Mouse (Mus musculus) kidney, postnatal 0 days (tissue): ENCODE measurements around the gene Atad1. TPM values are rescaled to one million over a fixed set of nuclear protein-coding genes. Genes with fewer than 3 reads are reported as not detected.

ENCODE experiments used
- ATAC-seq: fragments of 200-750 bp; cut with Nextera tagmentation; replicated peaks from 2 replicates; pipeline ENCODE4 v1.8.0; 2017; ENCODE audit warnings: low read depth, moderate number of reproducible peaks, moderate TSS enrichment, moderate library complexity; ENCODE audit not compliant: low FRiP score
- DNase-seq: peaks from one replicate; pipeline ENCODE4 v3.0.0-alpha.2; 2016; ENCODE audit warnings: low spot score
- H3K27ac ChIP-seq: fragments of 300-500 bp; sonication (generic); 2 replicates; pipeline ENCODE4 v1.5.1; 2014; ENCODE audit warnings: mild to moderate bottlenecking
- H3K27me3 ChIP-seq: fragments of 300-500 bp; sonication (generic); 2 replicates; pipeline ENCODE4 v1.6.1; 2014; ENCODE audit warnings: low read length, mixed read lengths; ENCODE audit not compliant: insufficient read depth
- H3K36me3 ChIP-seq: fragments of 300-500 bp; sonication (generic); 2 replicates; pipeline ENCODE4 v1.6.1; 2014; ENCODE audit warnings: low read length, mixed read lengths; ENCODE audit not compliant: insufficient read depth
- H3K4me1 ChIP-seq: fragments of 300-500 bp; sonication (generic); replicated peaks from 2 replicates; pipeline ENCODE4 v1.6.1; 2014; ENCODE audit warnings: antibody characterized with exemption, low read length, mixed read lengths; ENCODE audit not compliant: insufficient read depth
- H3K4me2 ChIP-seq: fragments of 300-500 bp; sonication (generic); 2 replicates; pipeline ENCODE4 v1.6.1; 2014; ENCODE audit warnings: mild to moderate bottlenecking, low read length, moderate library complexity, mixed read lengths
- H3K4me3 ChIP-seq: fragments of 300-500 bp; sonication (generic); replicated peaks from 2 replicates; pipeline ENCODE4 v1.5.1; 2014; ENCODE audit warnings: low read depth, low read length
- H3K9ac ChIP-seq: fragments of 300-500 bp; sonication (generic); 2 replicates; pipeline ENCODE4 v1.6.1; 2014; ENCODE audit warnings: low read depth, low read length
- H3K9me3 ChIP-seq: fragments of 300-500 bp; sonication (generic); replicated peaks from 2 replicates; pipeline ENCODE4 v1.6.1; 2016; ENCODE audit warnings: low read length, inconsistent platforms, mixed read lengths
- CTCF ChIP-seq: IDR thresholded peaks from 2 replicates; pipeline ENCODE4 v1.5.1; 2016; ENCODE audit warnings: antibody characterized with exemption, low read depth, mild to moderate bottlenecking, moderate library complexity
- WGBS: fragments of 180-500 bp; shearing (Covaris S2); extraction: QIAGEN DNeasy Blood & Tissue Kit; methylation state at CpG from one replicate; pipeline ENCODE4 v1.1.7; 2014; 5-methylcytosine and 5-hydroxymethylcytosine counted together
- polyA plus RNA-seq: library from polyadenylated mRNA; unstranded; fragments of >200 nt; fragmentation: Nextera tagmentation; extraction: Ambion mirVana; gene quantifications from 2 replicates; pipeline ENCODE4 v1.2.1, GENCODE M21; 2015

The Atad1 gene
- polyA plus RNA-seq, 1 experiment from 2014 or later = 79.2 TPM

DNA sequence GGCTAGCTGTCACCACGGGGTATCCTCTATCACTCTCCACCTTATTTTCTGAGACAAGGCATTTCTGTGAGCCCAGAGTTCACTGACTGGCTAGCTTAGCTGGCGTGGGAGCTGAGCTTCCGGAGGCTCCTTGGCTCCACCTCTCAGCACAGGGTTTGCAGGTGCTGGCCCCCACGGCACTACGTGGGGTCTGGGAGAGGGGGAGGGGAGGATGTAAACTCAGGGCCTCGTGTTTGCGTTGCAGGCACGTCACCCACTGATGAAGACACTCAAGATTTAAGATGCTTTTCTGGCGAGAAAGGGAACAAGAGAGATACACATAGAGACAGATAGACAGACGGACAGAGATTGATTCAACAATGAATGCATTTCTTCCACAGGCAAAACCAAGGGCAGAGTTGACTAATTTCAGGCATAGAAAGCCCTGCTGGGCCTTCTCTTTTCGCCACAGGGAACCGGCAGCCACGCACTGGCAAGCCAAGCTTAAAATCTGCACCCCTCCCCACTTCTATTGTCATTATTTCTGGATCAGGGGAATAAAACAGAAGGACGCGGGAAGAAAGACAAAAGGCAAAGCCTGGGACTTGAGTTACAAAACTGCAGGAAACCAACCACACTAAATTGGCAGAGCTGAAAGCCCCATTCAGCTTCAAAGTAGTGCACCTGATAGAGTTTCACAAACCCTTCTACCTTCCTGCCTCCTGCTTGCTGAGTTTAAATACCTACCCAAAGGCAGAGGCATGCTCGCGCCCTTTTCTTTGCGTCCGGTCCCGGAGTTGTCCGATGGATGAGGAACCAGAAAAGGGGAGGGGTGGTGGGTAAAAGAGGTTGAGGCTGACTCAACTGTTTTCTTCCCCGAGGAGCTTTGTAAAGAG lies 12.9 kb downstream of the Atad1 start:
- no peaks in the 10 kb centered on the region for H3K4me1 ChIP-seq
- no peak for TF ChIP-seq CTCF
- ATAC-seq (no peak), DNase-seq (no peak)
- WGBS = 8% methylated on average over 22 of the region's 22 CpGs
- no peak overlapping the region for H3K4me3 ChIP-seq
- H3K27me3 ChIP-seq = no peaks in the 10 kb centered on the region
- no peak overlapping the region for H3K27ac ChIP-seq
- H3K9me3 ChIP-seq = no peaks in the 10 kb centered on the region
- H3K9ac ChIP-seq = no peak overlapping the region
- peak overlapping the region; percentile 8 for H3K4me2 ChIP-seq
- H3K36me3 ChIP-seq = no peaks in the 10 kb centered on the region

DNA sequence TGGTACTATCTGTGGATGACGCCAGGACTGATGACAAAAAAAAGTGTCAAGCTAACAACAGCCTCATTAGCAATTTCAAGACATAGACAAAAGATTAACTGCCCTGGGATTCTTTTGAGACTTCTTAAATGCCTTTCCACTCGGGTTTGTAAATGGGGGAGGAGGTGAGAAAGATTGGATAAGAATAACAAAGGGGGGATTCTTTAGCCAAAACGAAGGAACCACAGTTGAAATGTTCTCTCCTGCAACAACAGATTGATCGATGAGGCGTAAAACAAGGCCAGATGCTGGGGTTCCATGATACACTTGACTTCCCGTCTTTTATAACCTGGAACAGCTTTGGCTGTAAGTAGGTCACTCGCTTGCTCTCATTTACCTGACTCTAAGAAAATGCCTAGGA lies 15.8 kb downstream of the Atad1 start:
- Histone ChIP-seq H3K36me3 (no peaks in the 10 kb centered on the region), H3K9me3 (no peaks in the 10 kb centered on the region), H3K27ac (no peak overlapping the region), H3K27me3 (no peaks in the 10 kb centered on the region), H3K9ac (no peak overlapping the region), H3K4me3 (no peak overlapping the region), H3K4me1 (no peaks in the 10 kb centered on the region), H3K4me2 (no peak overlapping the region)
- WGBS = 11% methylated on average over 7 of the region's 7 CpGs
- ATAC-seq (no peak), DNase-seq (peak; percentile 42)
- TF ChIP-seq CTCF = no peak

DNA sequence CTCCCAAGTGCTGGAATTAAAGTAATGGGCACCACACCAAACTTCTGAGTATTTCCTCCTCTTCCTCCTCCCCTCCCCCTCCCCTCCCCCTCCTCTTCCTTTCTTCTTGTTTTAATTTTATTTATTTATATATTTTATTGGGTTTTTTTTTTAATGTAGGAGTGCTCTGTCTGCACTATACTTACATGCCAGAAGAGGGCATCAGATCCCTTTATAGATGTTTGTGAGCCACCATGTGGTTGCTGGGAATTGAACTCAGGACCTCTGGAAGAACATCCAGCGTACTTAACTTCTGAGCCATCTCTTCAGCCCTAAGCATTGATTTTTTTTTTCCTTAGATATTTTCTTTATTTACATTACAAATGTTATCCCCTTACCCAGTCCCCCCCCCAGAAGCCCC lies 19.3 kb downstream of the Atad1 start:
- H3K4me2 ChIP-seq = no peak overlapping the region
- no peaks in the 10 kb centered on the region for H3K27me3 ChIP-seq
- ATAC-seq = no peak
- TF ChIP-seq CTCF = 0 out of 2 replicates have a peak, but pooled peaks have one; percentile 22
- H3K4me1 ChIP-seq = no peaks in the 10 kb centered on the region
- no peak for DNase-seq
- H3K9me3 ChIP-seq = no peaks in the 10 kb centered on the region
- 97% methylated on average over 1 of the region's 1 CpGs for WGBS
- H3K27ac ChIP-seq = no peak overlapping the region
- no peak overlapping the region for H3K9ac ChIP-seq
- no peaks in the 10 kb centered on the region for H3K36me3 ChIP-seq
- H3K4me3 ChIP-seq = no peak overlapping the region

DNA sequence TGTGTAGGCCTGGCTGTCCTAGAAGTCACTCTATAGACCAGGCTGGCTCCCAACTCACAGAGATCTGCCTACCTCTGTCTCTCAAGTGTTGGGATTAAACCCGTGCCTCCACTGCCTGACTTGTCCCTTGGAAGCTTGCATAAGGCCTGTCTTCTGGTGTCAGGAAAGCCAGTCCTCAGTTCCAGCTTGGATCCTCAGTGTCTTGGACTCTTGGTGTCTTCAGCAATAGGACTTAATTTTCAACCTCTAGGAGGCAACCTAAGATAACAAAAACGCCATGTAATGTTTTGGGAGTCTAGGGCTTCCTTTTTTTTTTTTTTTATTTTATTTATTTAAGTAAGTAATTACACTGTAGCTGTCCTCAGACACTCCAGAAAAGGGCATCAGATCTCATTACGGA lies 22.0 kb downstream of the Atad1 start:
- peak; percentile 50 for TF ChIP-seq CTCF
- Histone ChIP-seq H3K4me2 (no peak overlapping the region), H3K9ac (no peak overlapping the region), H3K27me3 (no peaks in the 10 kb centered on the region), H3K4me3 (no peak overlapping the region), H3K36me3 (no peaks in the 10 kb centered on the region), H3K27ac (no peak overlapping the region), H3K4me1 (peaks cover 8% of the 10 kb centered on the region; the same call in 1 of the 2 replicates), H3K9me3 (no peaks in the 10 kb centered on the region)
- ATAC-seq (no peak), DNase-seq (peak; percentile 62)
- 53% methylated on average over 3 of the region's 3 CpGs for WGBS

DNA sequence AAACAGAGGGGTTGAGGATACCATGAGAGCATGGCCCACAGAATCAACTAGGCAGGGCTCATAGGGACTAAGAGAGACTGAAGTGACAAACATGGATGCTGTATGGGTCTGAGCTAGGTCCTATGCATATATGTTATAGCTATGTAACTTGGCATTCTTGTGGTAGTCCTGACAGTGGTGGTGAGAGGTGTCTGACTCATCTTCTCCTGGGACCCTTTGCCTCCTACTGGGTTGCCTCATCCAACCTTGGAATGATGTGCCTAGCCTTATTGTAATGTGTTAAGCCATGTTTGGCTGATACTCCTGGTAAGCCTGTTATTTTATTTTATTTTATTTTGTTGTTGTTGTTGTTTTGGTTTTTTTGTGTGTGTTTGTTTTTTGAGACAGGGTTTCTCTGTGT lies 23.9 kb downstream of the Atad1 start:
- peaks cover 13% of the 10 kb centered on the region for H3K4me1 ChIP-seq
- DNase-seq (no peak), ATAC-seq (no peak)
- H3K27ac ChIP-seq = no peak overlapping the region
- H3K9ac ChIP-seq = no peak overlapping the region
- H3K27me3 ChIP-seq = no peaks in the 10 kb centered on the region
- no peaks in the 10 kb centered on the region for H3K9me3 ChIP-seq
- no peak overlapping the region for H3K4me3 ChIP-seq
- no peak overlapping the region for H3K4me2 ChIP-seq
- H3K36me3 ChIP-seq = no peaks in the 10 kb centered on the region
- TF ChIP-seq CTCF = no peak

DNA sequence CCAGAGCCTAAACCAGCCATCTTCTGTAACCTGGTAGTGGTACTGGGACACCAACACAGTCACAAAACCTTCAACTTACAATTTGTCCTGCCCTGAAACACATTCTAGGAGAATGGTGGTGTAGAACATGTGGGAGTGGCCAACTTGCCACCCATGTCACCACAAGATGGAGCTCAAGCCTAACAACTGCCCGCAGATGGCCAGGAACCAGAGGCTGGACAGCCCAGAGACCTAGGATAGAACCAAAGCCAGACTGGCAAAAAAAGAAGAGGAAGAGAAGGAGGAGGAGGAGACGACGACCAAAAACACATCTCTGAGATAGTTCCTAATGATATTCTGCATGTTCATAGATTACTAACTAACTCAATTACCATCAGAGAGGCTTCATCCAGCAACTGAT lies 24.4 kb downstream of the Atad1 start:
- DNase-seq (peak; percentile 86), ATAC-seq (no peak)
- Histone ChIP-seq H3K9me3 (no peaks in the 10 kb centered on the region), H3K27me3 (no peaks in the 10 kb centered on the region), H3K4me3 (no peak overlapping the region), H3K9ac (no peak overlapping the region), H3K27ac (no peak overlapping the region), H3K36me3 (no peaks in the 10 kb centered on the region), H3K4me2 (no peak overlapping the region), H3K4me1 (peaks cover 13% of the 10 kb centered on the region)
- TF ChIP-seq CTCF = peak; percentile 94
- WGBS = 3% methylated on average over 3 of the region's 3 CpGs
